Mouse (Mus musculus) intestine, postnatal 0 days (tissue): ENCODE results near the gene Prr29. TPM values are rescaled to one million over a fixed set of nuclear protein-coding genes. Genes with fewer than 3 reads are reported as not detected.
"Not testable (repeated sequence)": the region's sequence is repeated elsewhere in the genome, so short reads cannot be mapped to it uniquely, and the experiment has no call there.

ENCODE experiments used
- ATAC-seq: fragments of 200-750 bp; cut with Nextera tagmentation; 2 replicates; pipeline ENCODE4 v1.8.0; 2017; ENCODE audit warnings: mild to moderate bottlenecking, moderate TSS enrichment, moderate library complexity
- H3K27ac ChIP-seq: fragments of 300-500 bp; sonication (generic); 2 replicates; pipeline ENCODE4 v1.5.1; 2014; ENCODE audit warnings: mild to moderate bottlenecking, low read depth, low read length, moderate library complexity
- H3K27me3 ChIP-seq: fragments of 300-500 bp; sonication (generic); replicated peaks from 2 replicates; pipeline ENCODE4 v1.6.1; 2014; ENCODE audit warnings: low read length, mixed read lengths; ENCODE audit not compliant: control insufficient read depth, insufficient read depth
- H3K36me3 ChIP-seq: fragments of 300-500 bp; sonication (generic); 2 replicates; pipeline ENCODE4 v1.6.1; 2014; ENCODE audit warnings: mild to moderate bottlenecking, moderate library complexity; ENCODE audit not compliant: control insufficient read depth, insufficient read depth
- H3K4me1 ChIP-seq: fragments of 300-500 bp; sonication (generic); replicated peaks from 2 replicates; pipeline ENCODE4 v1.6.1; 2014; ENCODE audit warnings: antibody characterized with exemption, low read length, mixed read lengths; ENCODE audit not compliant: control insufficient read depth, insufficient read depth
- H3K4me2 ChIP-seq: fragments of 300-500 bp; sonication (generic); replicated peaks from 2 replicates; pipeline ENCODE4 v1.6.1; 2014; ENCODE audit warnings: low read depth, mild to moderate bottlenecking, moderate library complexity
- H3K4me3 ChIP-seq: fragments of 300-500 bp; sonication (generic); 2 replicates; pipeline ENCODE4 v1.5.1; 2014; ENCODE audit warnings: low read depth, low read length
- H3K9ac ChIP-seq: fragments of 300-500 bp; sonication (generic); 2 replicates; pipeline ENCODE4 v1.6.1; 2014; ENCODE audit warnings: mild to moderate bottlenecking, low read depth, low read length
- H3K9me3 ChIP-seq: fragments of 300-500 bp; sonication (generic); 2 replicates; pipeline ENCODE4 v1.6.1; 2016; ENCODE audit warnings: mixed run types; ENCODE audit not compliant: control insufficient read depth
- CTCF ChIP-seq: sonication (generic); IDR thresholded peaks from 2 replicates; pipeline ENCODE4 v1.5.1; 2016; ENCODE audit warnings: low read depth, mild to moderate bottlenecking, control low read depth, antibody characterized with exemption, moderate library complexity
- WGBS: fragments of 180-500 bp; shearing (Covaris S2); extraction: QIAGEN DNeasy Blood & Tissue Kit; methylation state at CpG from one replicate; pipeline ENCODE4 v1.1.7; 2014; 5-methylcytosine and 5-hydroxymethylcytosine counted together
- polyA plus RNA-seq: library from polyadenylated mRNA; unstranded; fragments of >200 nt; fragmentation: Nextera tagmentation; extraction: Ambion mirVana; gene quantifications from 2 replicates; pipeline ENCODE4 v1.2.1, GENCODE M21; 2015

The Prr29 gene
- polyA plus RNA-seq, 1 experiment from 2014 or later: 0.52 TPM

DNA sequence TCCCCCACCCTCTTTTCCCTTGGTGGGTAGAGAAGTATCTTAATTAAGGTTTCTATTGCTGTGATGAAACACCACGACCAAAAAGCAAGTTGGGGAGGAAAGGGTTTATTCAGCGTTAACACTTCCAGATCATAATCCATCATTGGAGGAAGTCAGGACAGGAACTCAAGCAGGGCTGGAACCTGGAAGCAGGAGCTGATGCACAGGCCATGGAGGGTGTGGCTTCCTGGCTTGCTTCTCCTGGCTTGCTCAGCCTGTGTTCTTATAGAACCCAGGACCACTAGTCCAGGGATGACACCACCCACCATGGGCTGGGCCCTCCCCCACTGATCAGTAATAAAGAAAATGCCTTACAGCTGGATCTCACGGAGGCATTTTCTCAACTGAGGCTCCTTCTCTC lies 25.5 kb downstream of the Prr29 start:
- H3K9me3 ChIP-seq: no peaks in the 10 kb centered on the region
- no peak for TF ChIP-seq CTCF
- H3K4me2 ChIP-seq: no peak overlapping the region
- H3K36me3 ChIP-seq: no peaks in the 10 kb centered on the region; the same call in 1 of the 2 replicates
- H3K9ac ChIP-seq: no peak overlapping the region
- H3K27me3 ChIP-seq: no peaks in the 10 kb centered on the region
- H3K27ac ChIP-seq: no peak overlapping the region
- ATAC-seq: no peak
- no peak overlapping the region for H3K4me3 ChIP-seq
- no peaks in the 10 kb centered on the region for H3K4me1 ChIP-seq
- WGBS: 32% methylated on average over 3 of the region's 3 CpGs

DNA sequence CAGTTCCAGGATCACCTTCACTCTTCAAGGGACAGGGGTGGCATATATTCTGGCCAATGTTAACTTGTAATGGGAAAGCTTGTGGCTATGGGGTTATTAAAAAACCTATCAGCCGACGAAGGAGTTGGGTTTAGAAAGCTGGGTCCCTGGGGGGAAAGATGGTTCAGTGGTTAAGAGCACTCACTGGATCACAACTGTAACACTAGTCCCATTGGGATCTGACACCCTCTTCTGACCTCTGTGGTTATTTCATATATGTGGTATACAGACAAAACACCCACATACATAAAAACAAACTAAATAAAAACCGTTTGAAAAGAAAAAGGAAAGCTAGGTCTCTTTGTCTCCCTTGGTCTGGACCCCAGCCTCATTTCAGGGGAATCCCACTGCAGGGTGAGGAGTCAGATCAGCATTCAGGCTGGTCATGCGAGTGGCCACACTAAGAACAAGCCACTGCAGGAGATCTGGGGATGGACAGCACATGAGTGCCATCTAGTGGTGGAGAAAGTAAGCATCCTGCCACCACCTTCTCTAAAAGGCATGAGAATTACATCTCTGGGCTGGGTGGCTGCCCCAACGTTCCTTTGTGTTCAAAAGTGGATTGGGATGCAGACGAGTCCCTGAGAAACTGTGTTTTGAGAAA lies 26.4 kb downstream of the Prr29 start:
- H3K27ac ChIP-seq: no peak overlapping the region
- WGBS: 31% methylated on average over 6 of the region's 6 CpGs
- peak; percentile 98 for TF ChIP-seq CTCF
- no peaks in the 10 kb centered on the region for H3K27me3 ChIP-seq
- H3K4me1 ChIP-seq: no peaks in the 10 kb centered on the region
- H3K9ac ChIP-seq: no peak overlapping the region
- ATAC-seq: no peak; the same call in 1 of the 2 replicates
- H3K9me3 ChIP-seq: no peaks in the 10 kb centered on the region
- H3K36me3 ChIP-seq: no peaks in the 10 kb centered on the region; the same call in 1 of the 2 replicates
- no peak overlapping the region for H3K4me2 ChIP-seq
- H3K4me3 ChIP-seq: no peak overlapping the region

DNA sequence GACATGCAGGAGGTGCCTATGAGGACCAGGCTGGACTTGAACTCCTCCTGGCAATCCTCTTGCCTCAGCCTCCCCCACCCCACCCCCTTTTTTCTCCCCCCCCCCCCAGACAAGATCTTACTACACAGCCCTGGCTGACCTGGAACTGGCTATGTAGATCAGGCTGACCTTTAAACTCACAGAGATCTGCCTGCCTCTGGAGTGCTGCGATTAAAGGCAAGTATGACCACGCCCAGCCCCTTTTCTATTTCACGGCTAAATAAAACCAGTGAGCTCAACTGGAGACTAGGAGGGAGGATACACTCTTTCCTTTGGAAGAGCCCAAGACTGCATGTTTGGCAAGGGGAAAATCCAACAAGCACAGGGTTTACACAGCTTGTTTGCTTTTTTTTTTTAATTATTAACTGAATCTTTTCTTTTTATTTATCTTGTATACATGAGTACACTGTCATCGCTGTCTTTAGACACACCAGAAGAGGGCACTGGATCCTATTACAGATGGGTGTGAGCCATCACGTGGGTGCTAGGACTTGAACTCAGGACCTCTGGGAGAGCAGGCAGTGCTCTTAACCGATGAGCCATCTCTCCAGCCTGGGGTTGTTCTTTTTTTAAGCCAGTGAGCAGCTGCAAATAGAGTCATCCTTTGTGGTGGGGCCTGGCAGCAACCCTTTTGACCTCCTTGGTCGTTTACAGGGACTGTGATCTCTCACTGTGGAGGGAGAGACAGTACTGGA lies 27.5 kb downstream of the Prr29 start:
- 47% methylated on average over 7 of the region's 7 CpGs for WGBS
- Histone ChIP-seq H3K4me1 (no peaks in the 10 kb centered on the region), H3K9ac (no peak overlapping the region), H3K4me2 (no peak overlapping the region), H3K9me3 (no peaks in the 10 kb centered on the region), H3K27ac (no peak overlapping the region), H3K36me3 (peaks cover 2% of the 10 kb centered on the region; the same call in 1 of the 2 replicates), H3K4me3 (no peak overlapping the region), H3K27me3 (no peaks in the 10 kb centered on the region)
- no peak for TF ChIP-seq CTCF
- no peak for ATAC-seq

DNA sequence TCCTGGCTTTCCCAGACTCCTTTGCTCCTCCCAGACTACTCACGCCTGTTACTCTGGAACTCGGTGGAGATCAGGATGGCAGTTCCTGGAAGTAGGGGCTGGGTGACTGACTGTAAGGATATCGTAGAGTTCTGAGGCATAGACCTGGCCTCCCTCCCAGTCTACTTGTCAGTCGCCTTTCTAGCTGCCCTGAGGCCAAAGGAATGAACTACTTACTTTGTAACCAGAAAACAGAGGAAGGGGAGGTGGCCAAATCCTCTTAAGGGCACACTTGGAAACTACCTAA lies 28.0 kb downstream of the Prr29 start:
- Histone ChIP-seq H3K4me1 (no peaks in the 10 kb centered on the region), H3K9me3 (no peaks in the 10 kb centered on the region), H3K27me3 (no peaks in the 10 kb centered on the region), H3K9ac (no peak overlapping the region), H3K36me3 (peaks cover 7% of the 10 kb centered on the region; the same call in 1 of the 2 replicates), H3K27ac (no peak overlapping the region), H3K4me2 (no peak overlapping the region), H3K4me3 (no peak overlapping the region)
- WGBS: 63% methylated on average over 4 of the region's 4 CpGs
- ATAC-seq: no peak
- TF ChIP-seq CTCF: no peak

DNA sequence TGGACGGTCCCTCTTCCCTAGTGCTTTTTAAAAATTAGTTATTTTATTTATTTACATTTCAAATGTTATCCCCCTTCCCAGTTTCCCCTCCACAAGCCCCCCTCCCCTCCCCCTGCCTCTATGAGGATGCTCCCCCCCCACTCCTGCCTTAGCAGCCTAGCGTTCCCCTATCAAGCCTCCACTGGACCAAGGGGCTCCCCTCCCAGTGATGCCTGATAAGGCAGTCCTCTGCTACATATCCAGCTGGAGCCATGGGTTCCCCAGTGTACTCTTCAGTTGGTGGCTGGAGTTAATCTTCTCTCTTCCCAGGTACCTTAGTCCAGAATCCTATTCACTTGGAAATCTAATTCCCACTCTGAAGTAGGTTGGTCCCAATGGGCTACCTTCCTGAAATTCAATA lies 28.8 kb downstream of the Prr29 start:
- WGBS: 96% methylated on average over 2 of the region's 2 CpGs

DNA sequence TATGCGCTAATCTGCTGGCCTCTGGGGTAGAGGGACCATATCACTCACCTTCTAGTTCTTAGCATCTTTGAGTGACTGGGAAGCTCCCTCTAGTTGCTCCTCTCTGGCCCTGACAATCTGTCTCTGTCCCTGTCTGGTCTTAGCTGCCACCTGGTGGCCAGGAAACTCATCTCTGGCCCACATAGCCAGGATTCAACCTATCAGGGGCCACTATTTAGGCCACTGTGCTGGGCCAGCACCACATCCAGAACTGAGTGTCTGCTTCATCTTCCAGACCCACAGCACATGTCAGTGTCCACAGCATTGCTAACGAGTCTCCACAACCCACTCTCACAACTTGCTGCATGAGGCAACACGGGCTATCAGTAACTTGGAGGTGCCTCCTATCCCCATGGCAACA lies 32.4 kb downstream of the Prr29 start:
- H3K4me3 ChIP-seq: no peak overlapping the region
- no peak for ATAC-seq
- H3K27ac ChIP-seq: no peak overlapping the region
- H3K27me3 ChIP-seq: no peaks in the 10 kb centered on the region
- TF ChIP-seq CTCF: peak; percentile 62
- WGBS: 87% methylated on average over 3 of the region's 3 CpGs
- H3K36me3 ChIP-seq: peaks cover 34% of the 10 kb centered on the region
- no peaks in the 10 kb centered on the region for H3K4me1 ChIP-seq
- no peaks in the 10 kb centered on the region for H3K9me3 ChIP-seq
- no peak overlapping the region for H3K4me2 ChIP-seq
- no peak overlapping the region for H3K9ac ChIP-seq

More for the DNA sequence above, 28.8 kb downstream of the Prr29 start:
- H3K4me1 ChIP-seq, H3K27ac ChIP-seq, H3K4me2 ChIP-seq, H3K9me3 ChIP-seq, H3K27me3 ChIP-seq, ATAC-seq, H3K4me3 ChIP-seq, H3K9ac ChIP-seq: not testable (repeated sequence)
- peaks cover 15% of the 10 kb centered on the region; the same call in 1 of the 2 replicates for H3K36me3 ChIP-seq
